Mouse (Mus musculus): ENCODE results near the gene Vmp1. TPM values are rescaled to one million over a fixed set of nuclear protein-coding genes. Genes with fewer than 3 reads are reported as not detected.

Vmp1 gene
- polyA plus RNA-seq, 1 experiment, result not detected

GRCm38 (mm10) chr11:86593443-86593842 lies 90.2 kb downstream of the Vmp1 start:
- no peak overlapping the region for H3K27ac ChIP-seq (ENCODE audit: insufficient read depth, low read depth, low read length)
- WGBS, result 72% methylated on average over 5 of the region's 5 CpGs
- H3K4me1 ChIP-seq (ENCODE audit: control insufficient read depth, insufficient read depth, low read length), result 0 out of 2 replicates have a peak, but pooled peaks cover 2% of the 10 kb centered on the region
- no peak overlapping the region for H3K4me3 ChIP-seq (ENCODE audit: insufficient read depth, low read depth, low read length)
- no peak for TF ChIP-seq POLR2A (IDR thresholded peaks at IDR 0.05; ENCODE audit: insufficient read depth, low read depth, low read length)
- TF ChIP-seq CTCF (IDR thresholded peaks at IDR 0.05; ENCODE audit: insufficient read depth, low read depth, low read length), result no peak

GRCm38 (mm10) chr11:86592993-86593392 lies 90.6 kb downstream of the Vmp1 start:
- 29% methylated on average over 3 of the region's 3 CpGs for WGBS
- Histone ChIP-seq H3K27ac (ENCODE audit: insufficient read depth, low read depth, low read length) (no peak overlapping the region), H3K4me1 (ENCODE audit: control insufficient read depth, insufficient read depth, low read length) (0 out of 2 replicates have a peak, but pooled peaks cover 2% of the 10 kb centered on the region), H3K4me3 (ENCODE audit: insufficient read depth, low read depth, low read length) (no peak overlapping the region)
- no peak for TF ChIP-seq CTCF (IDR thresholded peaks at IDR 0.05; ENCODE audit: insufficient read depth, low read depth, low read length)
- TF ChIP-seq POLR2A (IDR thresholded peaks at IDR 0.05; ENCODE audit: insufficient read depth, low read depth, low read length), result no peak

- Histone ChIP-seq H3K4me3 (ENCODE audit: insufficient read depth, low read depth, low read length) (no peak overlapping the region), H3K27ac (ENCODE audit: insufficient read depth, low read depth, low read length) (no peak overlapping the region), H3K4me1 (ENCODE audit: control insufficient read depth, insufficient read depth, low read length) (peaks cover 8% of the 10 kb centered on the region; the same call in 1 of the 2 replicates)
- TF ChIP-seq POLR2A (IDR thresholded peaks at IDR 0.05; ENCODE audit: insufficient read depth, low read depth, low read length) (no peak), CTCF (IDR thresholded peaks at IDR 0.05; ENCODE audit: insufficient read depth, low read depth, low read length) (no peak)
- 87% methylated on average over 2 of the region's 2 CpGs for WGBS
Observed at GRCm38 (mm10) chr11:86591931-86592616, 91.6 kb downstream of the Vmp1 start.

- 86% methylated on average over 4 of the region's 4 CpGs for WGBS
- peaks cover 8% of the 10 kb centered on the region; the same call in 1 of the 2 replicates for H3K4me1 ChIP-seq (ENCODE audit: control insufficient read depth, insufficient read depth, low read length)
- H3K27ac ChIP-seq (ENCODE audit: insufficient read depth, low read depth, low read length), result no peak overlapping the region
- no peak for TF ChIP-seq POLR2A (IDR thresholded peaks at IDR 0.05; ENCODE audit: insufficient read depth, low read depth, low read length)
- H3K4me3 ChIP-seq (ENCODE audit: insufficient read depth, low read depth, low read length), result no peak overlapping the region
Observed at GRCm38 (mm10) chr11:86591301-86591845, 92.3 kb downstream of the Vmp1 start.

GRCm38 (mm10) chr11:86590579-86590978 lies 93.1 kb downstream of the Vmp1 start:
- no peak overlapping the region for H3K4me3 ChIP-seq (ENCODE audit: insufficient read depth, low read depth, low read length)
- peaks cover 8% of the 10 kb centered on the region; the same call in 1 of the 2 replicates for H3K4me1 ChIP-seq (ENCODE audit: control insufficient read depth, insufficient read depth, low read length)
- no peak overlapping the region for H3K27ac ChIP-seq (ENCODE audit: insufficient read depth, low read depth, low read length)
- TF ChIP-seq CTCF (IDR thresholded peaks at IDR 0.05; ENCODE audit: insufficient read depth, low read depth, low read length), result no peak
- no peak for TF ChIP-seq POLR2A (IDR thresholded peaks at IDR 0.05; ENCODE audit: insufficient read depth, low read depth, low read length)
- WGBS, result 70% methylated on average over 10 of the region's 10 CpGs

- Histone ChIP-seq H3K4me1 (ENCODE audit: control insufficient read depth, insufficient read depth, low read length) (peaks cover 8% of the 10 kb centered on the region; the same call in 1 of the 2 replicates), H3K4me3 (ENCODE audit: insufficient read depth, low read depth, low read length) (no peak overlapping the region), H3K27ac (ENCODE audit: insufficient read depth, low read depth, low read length) (no peak overlapping the region)
- 68% methylated on average over 4 of the region's 4 CpGs for WGBS
- TF ChIP-seq CTCF (IDR thresholded peaks at IDR 0.05; ENCODE audit: insufficient read depth, low read depth, low read length) (no peak), POLR2A (IDR thresholded peaks at IDR 0.05; ENCODE audit: insufficient read depth, low read depth, low read length) (no peak)
Observed at GRCm38 (mm10) chr11:86590066-86590465, 93.6 kb downstream of the Vmp1 start.

GRCm38 (mm10) chr11:86588583-86589298 lies 94.9 kb downstream of the Vmp1 start:
- no peak overlapping the region for H3K4me3 ChIP-seq (ENCODE audit: insufficient read depth, low read depth, low read length)
- no peak overlapping the region for H3K27ac ChIP-seq (ENCODE audit: insufficient read depth, low read depth, low read length)
- no peak for TF ChIP-seq CTCF (IDR thresholded peaks at IDR 0.05; ENCODE audit: insufficient read depth, low read depth, low read length)
- no peak for TF ChIP-seq POLR2A (IDR thresholded peaks at IDR 0.05; ENCODE audit: insufficient read depth, low read depth, low read length)
- peaks cover 8% of the 10 kb centered on the region; the same call in 1 of the 2 replicates for H3K4me1 ChIP-seq (ENCODE audit: control insufficient read depth, insufficient read depth, low read length)
- 95% methylated on average over 4 of the region's 4 CpGs for WGBS

- WGBS, result 59% methylated on average over 7 of the region's 7 CpGs
- TF ChIP-seq CTCF (IDR thresholded peaks at IDR 0.05; ENCODE audit: insufficient read depth, low read depth, low read length), result no peak
- TF ChIP-seq POLR2A (IDR thresholded peaks at IDR 0.05; ENCODE audit: insufficient read depth, low read depth, low read length), result no peak
- H3K4me3 ChIP-seq (ENCODE audit: insufficient read depth, low read depth, low read length), result no peak overlapping the region
- H3K27ac ChIP-seq (ENCODE audit: insufficient read depth, low read depth, low read length), result no peak overlapping the region
- peaks cover 8% of the 10 kb centered on the region; the same call in 1 of the 2 replicates for H3K4me1 ChIP-seq (ENCODE audit: control insufficient read depth, insufficient read depth, low read length)
Observed at GRCm38 (mm10) chr11:86587830-86588229, 95.8 kb downstream of the Vmp1 start.
